Mouse (Mus musculus): ENCODE measurements at regions not wholly inside any gene's neighbourhood (a gene's known extent, or its start where the extent isn't known, plus 50 kb on each side); places are given as distances from the start of the nearest gene placed in this dataset.

GRCm38 (mm10) chr5:106789136-106789535, 92.0 kb upstream of the Zfp644 start:
- Histone ChIP-seq H3K4me2 (ENCODE audit: low read depth, low read length) (no peak overlapping the region), H3K9ac (ENCODE audit: low read length) (no peak overlapping the region), H3K4me1 (replicated peaks; ENCODE audit: control insufficient read depth, insufficient read depth, low read length) (peaks cover 2% of the 10 kb centered on the region; the same call in 1 of the 2 replicates), H3K36me3 (ENCODE audit: control insufficient read depth, insufficient read depth, low read length) (no peaks in the 10 kb centered on the region), H3K4me3 (ENCODE audit: low read length) (no peak overlapping the region), H3K9me3 (ENCODE audit: control insufficient read depth, low read length) (no peaks in the 10 kb centered on the region), H3K27me3 (ENCODE audit: control insufficient read depth, insufficient read depth, low read depth, low read length) (no peaks in the 10 kb centered on the region), H3K27ac (ENCODE audit: low read length) (no peak overlapping the region)
- no peak for ATAC-seq (ENCODE audit: low read depth)
- WGBS: 20% methylated on average over 3 of the region's 3 CpGs

- no peaks in the 10 kb centered on the region for H3K36me3 ChIP-seq (ENCODE audit: control insufficient read depth, insufficient read depth, low read length)
- ATAC-seq (ENCODE audit: low read depth): no peak
- no peak overlapping the region for H3K4me3 ChIP-seq (ENCODE audit: low read length)
- no peak overlapping the region for H3K9ac ChIP-seq (ENCODE audit: low read length)
- no peak overlapping the region for H3K27ac ChIP-seq (ENCODE audit: low read length)
- peak overlapping the region; percentile 39; the same call in 1 of the 2 replicates for H3K4me2 ChIP-seq (ENCODE audit: low read depth, low read length)
- H3K4me1 ChIP-seq (replicated peaks; ENCODE audit: control insufficient read depth, insufficient read depth, low read length): peaks cover 5% of the 10 kb centered on the region; the same call in 1 of the 2 replicates
- H3K27me3 ChIP-seq (ENCODE audit: control insufficient read depth, insufficient read depth, low read depth, low read length): no peaks in the 10 kb centered on the region
- H3K9me3 ChIP-seq (ENCODE audit: control insufficient read depth, low read length): no peaks in the 10 kb centered on the region
- WGBS: 75% methylated on average over 2 of the region's 2 CpGs
Measured at GRCm38 (mm10) chr5:106785065-106785464, 88.0 kb upstream of the Zfp644 start.

GRCm38 (mm10) chr5:106783864-106784609, 87.0 kb upstream of the Zfp644 start:
- Histone ChIP-seq H3K27me3 (ENCODE audit: control insufficient read depth, insufficient read depth, low read depth, low read length) (no peaks in the 10 kb centered on the region), H3K27ac (ENCODE audit: low read length) (no peak overlapping the region), H3K4me3 (ENCODE audit: low read length) (peak overlapping the region; percentile 33), H3K4me1 (replicated peaks; ENCODE audit: control insufficient read depth, insufficient read depth, low read length) (0 out of 2 replicates have a peak, but pooled peaks cover 5% of the 10 kb centered on the region), H3K9me3 (ENCODE audit: control insufficient read depth, low read length) (no peaks in the 10 kb centered on the region), H3K4me2 (ENCODE audit: low read depth, low read length) (peak overlapping the region; percentile 54), H3K36me3 (ENCODE audit: control insufficient read depth, insufficient read depth, low read length) (no peaks in the 10 kb centered on the region), H3K9ac (ENCODE audit: low read length) (no peak overlapping the region)
- ATAC-seq (ENCODE audit: low read depth): no peak
- WGBS: 14% methylated on average over 11 of the region's 11 CpGs

- Histone ChIP-seq H3K4me3 (ENCODE audit: low read length) (no peak overlapping the region), H3K27ac (ENCODE audit: low read length) (no peak overlapping the region), H3K4me2 (ENCODE audit: low read depth, low read length) (no peak overlapping the region), H3K9ac (ENCODE audit: low read length) (no peak overlapping the region), H3K4me1 (replicated peaks; ENCODE audit: control insufficient read depth, insufficient read depth, low read length) (0 out of 2 replicates have a peak, but pooled peaks cover 5% of the 10 kb centered on the region), H3K36me3 (ENCODE audit: control insufficient read depth, insufficient read depth, low read length) (no peaks in the 10 kb centered on the region), H3K27me3 (ENCODE audit: control insufficient read depth, insufficient read depth, low read depth, low read length) (no peaks in the 10 kb centered on the region), H3K9me3 (ENCODE audit: control insufficient read depth, low read length) (no peaks in the 10 kb centered on the region)
- ATAC-seq (ENCODE audit: low read depth): no peak
- WGBS: 81% methylated on average over 10 of the region's 10 CpGs
Measured at GRCm38 (mm10) chr5:106780749-106781148, 83.7 kb upstream of the Zfp644 start.

GRCm38 (mm10) chr5:106778176-106778781, 81.2 kb upstream of the Zfp644 start:
- H3K9ac ChIP-seq (ENCODE audit: low read length): no peak overlapping the region
- H3K36me3 ChIP-seq (ENCODE audit: control insufficient read depth, insufficient read depth, low read length): no peaks in the 10 kb centered on the region
- H3K4me3 ChIP-seq (ENCODE audit: low read length): no peak overlapping the region
- WGBS: 31% methylated on average over 8 of the region's 8 CpGs
- ATAC-seq (ENCODE audit: low read depth): no peak
- no peak overlapping the region for H3K27ac ChIP-seq (ENCODE audit: low read length)
- no peak overlapping the region for H3K4me2 ChIP-seq (ENCODE audit: low read depth, low read length)
- H3K9me3 ChIP-seq (ENCODE audit: control insufficient read depth, low read length): no peaks in the 10 kb centered on the region
- no peaks in the 10 kb centered on the region for H3K27me3 ChIP-seq (ENCODE audit: control insufficient read depth, insufficient read depth, low read depth, low read length)
- H3K4me1 ChIP-seq (replicated peaks; ENCODE audit: control insufficient read depth, insufficient read depth, low read length): no peaks in the 10 kb centered on the region

GRCm38 (mm10) chr5:106775010-106775693, 78.1 kb upstream of the Zfp644 start:
- Histone ChIP-seq H3K4me3 (ENCODE audit: low read length) (no peak overlapping the region), H3K36me3 (ENCODE audit: control insufficient read depth, insufficient read depth, low read length) (no peaks in the 10 kb centered on the region), H3K9ac (ENCODE audit: low read length) (no peak overlapping the region), H3K27ac (ENCODE audit: low read length) (no peak overlapping the region), H3K27me3 (ENCODE audit: control insufficient read depth, insufficient read depth, low read depth, low read length) (no peaks in the 10 kb centered on the region), H3K4me2 (ENCODE audit: low read depth, low read length) (no peak overlapping the region), H3K9me3 (ENCODE audit: control insufficient read depth, low read length) (no peaks in the 10 kb centered on the region), H3K4me1 (replicated peaks; ENCODE audit: control insufficient read depth, insufficient read depth, low read length) (no peaks in the 10 kb centered on the region)
- 39% methylated on average over 5 of the region's 5 CpGs for WGBS
- ATAC-seq (ENCODE audit: low read depth): no peak

GRCm38 (mm10) chr5:106773201-106773934, 76.3 kb upstream of the Zfp644 start:
- ATAC-seq (ENCODE audit: low read depth): peak; percentile 71; the same call in 1 of the 2 replicates
- WGBS: 40% methylated on average over 3 of the region's 3 CpGs
- Histone ChIP-seq H3K4me1 (replicated peaks; ENCODE audit: control insufficient read depth, insufficient read depth, low read length) (no peaks in the 10 kb centered on the region), H3K27me3 (ENCODE audit: control insufficient read depth, insufficient read depth, low read depth, low read length) (no peaks in the 10 kb centered on the region), H3K36me3 (ENCODE audit: control insufficient read depth, insufficient read depth, low read length) (no peaks in the 10 kb centered on the region), H3K27ac (ENCODE audit: low read length) (no peak overlapping the region), H3K4me2 (ENCODE audit: low read depth, low read length) (no peak overlapping the region), H3K9me3 (ENCODE audit: control insufficient read depth, low read length) (no peaks in the 10 kb centered on the region), H3K4me3 (ENCODE audit: low read length) (no peak overlapping the region), H3K9ac (ENCODE audit: low read length) (no peak overlapping the region)

GRCm38 (mm10) chr5:106771029-106771428, 73.9 kb upstream of the Zfp644 start:
- WGBS: 75% methylated on average over 1 of the region's 1 CpGs
- no peak overlapping the region for H3K4me3 ChIP-seq (ENCODE audit: low read length)
- no peaks in the 10 kb centered on the region for H3K36me3 ChIP-seq (ENCODE audit: control insufficient read depth, insufficient read depth, low read length)
- no peaks in the 10 kb centered on the region for H3K9me3 ChIP-seq (ENCODE audit: control insufficient read depth, low read length)
- no peak overlapping the region for H3K27ac ChIP-seq (ENCODE audit: low read length)
- no peak overlapping the region for H3K4me2 ChIP-seq (ENCODE audit: low read depth, low read length)
- ATAC-seq (ENCODE audit: low read depth): no peak
- no peaks in the 10 kb centered on the region for H3K27me3 ChIP-seq (ENCODE audit: control insufficient read depth, insufficient read depth, low read depth, low read length)
- H3K4me1 ChIP-seq (replicated peaks; ENCODE audit: control insufficient read depth, insufficient read depth, low read length): no peaks in the 10 kb centered on the region
- H3K9ac ChIP-seq (ENCODE audit: low read length): no peak overlapping the region

- ATAC-seq (ENCODE audit: low read depth): no peak
- Histone ChIP-seq H3K9ac (ENCODE audit: low read length) (no peak overlapping the region), H3K4me2 (ENCODE audit: low read depth, low read length) (no peak overlapping the region), H3K4me3 (ENCODE audit: low read length) (no peak overlapping the region), H3K27me3 (ENCODE audit: control insufficient read depth, insufficient read depth, low read depth, low read length) (no peaks in the 10 kb centered on the region), H3K27ac (ENCODE audit: low read length) (no peak overlapping the region), H3K9me3 (ENCODE audit: control insufficient read depth, low read length) (no peaks in the 10 kb centered on the region), H3K36me3 (ENCODE audit: control insufficient read depth, insufficient read depth, low read length) (no peaks in the 10 kb centered on the region), H3K4me1 (replicated peaks; ENCODE audit: control insufficient read depth, insufficient read depth, low read length) (no peaks in the 10 kb centered on the region)
- 80% methylated on average over 3 of the region's 3 CpGs for WGBS
Measured at GRCm38 (mm10) chr5:106765335-106765734, 68.2 kb upstream of the Zfp644 start.

Measured in lung, embryonic 16.5 days (tissue).